Mouse (Mus musculus): ENCODE results near the gene Slc31a2.

GRCm38 (mm10) chr4:62286992-62287900, 24.9 kb downstream of the Slc31a2 start:
- TF ChIP-seq CTCF (IDR thresholded peaks at IDR 0.05; ENCODE audit: extremely low read depth, insufficient read depth, insufficient read length, insufficient replicate concordance) = no peak
- TF ChIP-seq POLR2A (IDR thresholded peaks at IDR 0.05; ENCODE audit: low read depth, low read length) = no peak

All from spleen, adult 2 months (tissue).